Mouse (Mus musculus) left cerebral cortex, adult 9 months (tissue): ENCODE measurements around the gene Gm21885.

ENCODE experiments used
- DNase-seq, 2 experiments: peaks; one replicate each; pipeline ENCODE4 v3.0.0; 2022; ENCODE audit warnings: low spot score in 2 of 2

The Gm21885 gene

GRCm38 (mm10) chr11:94268761-94269160 is 12.9 kb upstream of the Gm21885 start:
- DNase-seq = no peak

DNA sequence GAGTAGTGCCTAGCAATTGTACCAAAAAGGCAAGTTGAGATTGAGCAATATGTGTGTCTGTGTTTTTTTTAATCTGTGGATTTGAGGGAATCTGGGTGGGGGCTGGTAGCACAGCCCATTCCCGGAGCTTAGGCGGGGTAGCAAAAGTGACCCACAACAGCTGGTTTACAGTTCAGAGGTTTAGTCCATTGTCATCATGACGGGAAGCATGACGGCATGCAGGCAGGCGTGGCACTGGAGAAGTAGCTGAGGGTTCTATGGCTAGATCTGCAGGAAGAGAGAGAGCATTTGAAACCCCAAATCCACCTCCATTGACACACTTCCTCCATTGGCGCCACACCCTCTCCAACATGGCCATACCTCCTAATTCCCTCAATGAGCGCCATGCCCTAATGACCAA is 11.8 kb upstream of the Gm21885 start:
- no peak for DNase-seq

- DNase-seq = no peak
Measured at GRCm38 (mm10) chr11:94271015-94271414, 10.7 kb upstream of the Gm21885 start.

DNA sequence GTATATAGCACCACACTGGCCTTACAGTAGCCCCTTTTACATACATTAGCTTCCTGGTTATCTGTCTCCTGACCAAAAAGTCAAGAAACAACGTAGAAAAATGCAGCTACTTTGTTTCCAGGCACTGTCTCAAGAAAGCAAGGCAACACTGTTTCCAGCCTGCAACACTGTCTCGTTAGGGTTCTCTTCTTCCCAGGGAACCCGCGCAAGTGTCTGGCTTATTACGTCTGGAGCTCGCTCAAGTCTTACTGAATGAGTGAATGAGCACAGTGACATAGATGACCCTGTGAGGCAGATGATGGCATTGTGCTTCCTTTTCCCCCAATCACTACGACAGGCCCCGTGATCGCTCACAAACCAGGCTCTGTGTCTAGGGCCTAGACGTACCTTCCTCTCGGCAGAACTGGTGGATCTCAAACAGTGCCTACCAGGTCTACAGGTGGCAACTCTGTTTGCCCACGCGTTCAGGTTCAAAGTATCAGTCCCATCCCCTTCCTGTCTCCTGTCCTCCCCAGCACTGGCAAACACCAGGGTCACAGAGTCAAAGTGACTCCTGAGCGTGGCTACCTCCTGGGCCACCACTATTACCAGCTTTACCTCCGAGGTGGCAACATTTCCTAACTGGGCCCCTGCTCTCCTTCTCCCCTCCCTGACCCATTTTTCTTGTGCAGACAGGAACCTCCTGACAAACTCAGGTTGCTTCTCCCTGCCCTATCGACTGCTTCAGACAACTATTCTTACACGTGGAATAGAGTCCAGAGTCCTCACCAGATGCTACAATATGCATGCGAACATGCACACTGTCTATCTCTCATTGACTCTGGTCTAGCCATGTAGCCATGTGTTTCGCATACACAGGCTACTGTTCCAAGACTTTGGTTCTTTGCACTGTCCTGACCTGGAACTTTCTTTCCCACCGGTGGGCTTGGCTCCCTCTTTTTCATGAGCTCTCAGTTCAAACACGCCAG is 8.4 kb upstream of the Gm21885 start:
- DNase-seq = no peak

DNA sequence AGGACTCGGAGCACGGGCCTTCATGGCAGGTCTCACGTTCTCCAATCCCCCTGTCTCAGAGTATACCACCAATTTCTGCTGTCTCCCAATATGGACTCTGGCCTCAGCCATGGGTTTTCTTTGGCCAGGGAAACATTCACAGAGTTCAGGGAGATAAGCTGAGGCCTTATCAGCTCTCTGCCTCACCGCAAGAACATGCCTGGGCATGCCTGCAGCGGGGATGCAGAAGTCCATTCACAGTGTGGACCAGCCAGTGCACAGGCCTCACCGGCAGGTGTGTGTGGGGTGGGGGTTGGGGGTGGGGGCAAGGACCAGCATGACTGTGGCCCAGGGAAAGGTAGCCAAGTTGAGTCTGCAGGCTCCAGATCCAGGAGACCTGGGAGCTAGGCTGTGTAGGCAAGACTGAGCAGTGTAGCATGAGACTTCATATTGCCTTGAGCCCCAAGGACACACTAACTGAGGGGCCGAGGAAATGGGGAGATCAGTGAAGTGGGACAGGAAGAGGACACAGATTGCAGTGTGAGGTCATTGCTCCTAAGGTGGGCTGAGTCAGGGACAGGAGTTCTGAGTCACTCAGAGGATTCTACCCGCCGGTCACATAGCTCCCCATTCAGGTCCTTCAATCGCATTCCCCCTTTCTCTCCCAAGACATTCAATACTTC is 7.3 kb upstream of the Gm21885 start:
- DNase-seq = no peak

- no peak for DNase-seq
Measured at GRCm38 (mm10) chr11:94275226-94275625, 6.4 kb upstream of the Gm21885 start.

- no peak for DNase-seq
Measured at GRCm38 (mm10) chr11:94275686-94276085, 6.0 kb upstream of the Gm21885 start.

DNA sequence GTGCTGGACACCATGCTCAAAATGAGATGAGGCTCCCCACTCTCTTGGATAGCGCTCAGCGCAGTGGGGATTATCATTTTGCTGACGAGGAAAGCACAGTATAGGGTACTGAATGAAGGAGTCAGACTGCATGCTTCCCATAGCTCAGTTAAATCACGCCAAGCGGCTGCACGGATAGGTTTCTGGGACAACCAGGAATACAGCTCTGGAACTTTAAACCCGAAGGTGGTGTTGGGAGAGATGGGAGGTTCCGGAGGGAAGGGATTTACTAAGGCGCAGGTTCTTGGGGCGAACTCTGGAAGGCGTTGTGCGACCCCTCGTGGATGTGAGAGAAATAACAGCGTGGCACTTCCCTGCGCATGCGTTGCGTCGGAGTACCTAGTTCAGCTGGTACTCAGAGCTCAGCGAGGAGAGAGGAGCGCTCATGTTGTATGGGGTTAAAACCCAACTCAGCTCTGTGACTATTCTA is 4.8 kb upstream of the Gm21885 start:
- DNase-seq = peak; percentile 84 to 95

DNA sequence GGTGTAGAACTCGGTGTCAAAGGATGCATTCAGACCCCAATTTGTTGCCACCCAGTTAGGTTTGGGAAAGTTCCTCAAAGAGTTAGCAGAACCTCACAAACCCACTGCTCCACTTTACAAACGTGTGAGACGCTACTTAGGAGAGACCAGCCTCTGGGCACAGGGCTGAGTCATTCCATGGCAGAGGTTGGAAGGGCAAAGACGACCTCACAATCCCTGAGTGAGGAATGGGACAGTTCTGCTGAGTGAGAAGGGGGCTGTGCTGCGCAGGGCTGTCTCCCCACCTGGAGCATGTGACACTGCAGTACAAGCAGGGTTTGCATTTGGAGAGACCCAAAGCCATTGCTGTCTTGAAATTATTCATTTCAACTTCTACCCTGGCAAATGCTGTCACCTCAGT is 618 bp downstream of the Gm21885 start:
- no peak for DNase-seq

DNA sequence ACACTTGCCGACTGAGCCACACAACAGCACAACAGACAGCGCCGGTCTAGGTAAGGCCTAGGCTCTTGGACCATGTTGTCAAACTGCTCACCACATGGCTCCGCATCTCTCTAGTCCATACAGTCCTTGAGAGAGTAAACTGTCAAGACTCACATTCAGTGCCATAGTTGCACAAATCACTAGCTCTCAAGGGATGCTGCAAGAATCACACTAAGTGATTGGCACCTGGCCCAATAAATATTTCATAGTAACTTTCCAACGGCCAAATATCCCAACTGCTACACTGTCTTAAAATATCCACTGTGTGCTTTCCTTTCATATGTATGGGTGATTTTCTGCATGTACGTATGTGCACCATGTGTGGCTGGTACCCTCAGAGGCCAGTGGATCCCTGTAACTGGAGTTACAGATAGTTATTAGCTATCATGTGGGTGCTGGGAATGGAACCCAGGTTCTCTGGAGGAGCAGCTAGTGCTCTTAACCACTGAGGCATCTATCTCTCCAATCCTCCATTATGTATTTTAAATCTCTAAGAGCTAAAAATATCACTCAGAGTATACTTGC is 1.9 kb downstream of the Gm21885 start:
- no peak for DNase-seq

DNA sequence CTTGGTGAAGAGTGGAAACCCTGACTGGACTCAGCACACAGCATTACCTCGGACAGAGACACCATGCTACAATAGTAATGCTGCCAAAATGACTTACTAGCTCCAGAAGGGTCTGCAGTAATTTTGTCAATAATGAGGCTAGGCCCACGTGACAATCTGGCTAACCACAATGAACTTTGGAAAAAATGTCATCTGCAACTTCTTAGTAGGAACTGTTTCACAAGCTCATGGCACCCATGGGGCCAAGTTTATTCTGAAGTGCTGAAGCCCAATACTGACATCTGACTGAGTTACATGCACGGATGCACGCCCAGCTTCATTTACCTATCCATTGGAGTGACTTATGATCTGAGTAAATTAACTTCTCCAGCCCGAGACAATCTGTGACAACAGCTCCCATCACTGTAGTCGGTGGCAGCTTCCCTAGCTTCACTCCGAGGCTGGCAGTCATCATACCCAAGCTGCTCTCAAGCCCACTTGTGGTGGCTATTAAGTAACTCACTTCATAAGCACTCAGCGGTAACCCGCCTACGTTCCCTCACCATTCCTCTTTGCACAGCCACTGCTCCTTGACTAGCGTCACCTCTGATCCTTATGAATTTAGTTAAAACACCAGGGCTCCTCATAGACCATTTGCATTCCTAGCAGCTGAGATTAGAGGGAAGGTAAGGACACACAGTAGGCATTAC is 4.4 kb downstream of the Gm21885 start:
- no peak for DNase-seq

DNA sequence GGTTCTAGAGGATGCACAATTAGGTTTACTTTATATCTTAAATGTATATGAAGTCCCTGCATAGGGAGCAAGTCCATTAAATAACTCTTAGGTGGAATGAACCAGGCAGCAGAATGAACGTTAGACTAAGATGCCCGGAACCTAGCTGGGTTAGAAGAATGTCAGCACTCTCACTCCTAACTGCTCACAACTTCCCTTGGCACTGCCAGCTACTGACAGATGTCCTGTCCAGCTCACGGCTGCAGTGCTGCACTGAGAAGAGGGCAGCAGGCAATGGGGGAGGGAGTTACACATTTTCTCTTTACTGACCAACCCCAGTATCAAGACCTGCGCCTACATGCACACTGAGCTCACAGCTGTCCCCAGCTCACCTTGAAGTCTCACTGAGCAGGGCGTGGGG is 5.4 kb downstream of the Gm21885 start:
- DNase-seq = no peak

DNA sequence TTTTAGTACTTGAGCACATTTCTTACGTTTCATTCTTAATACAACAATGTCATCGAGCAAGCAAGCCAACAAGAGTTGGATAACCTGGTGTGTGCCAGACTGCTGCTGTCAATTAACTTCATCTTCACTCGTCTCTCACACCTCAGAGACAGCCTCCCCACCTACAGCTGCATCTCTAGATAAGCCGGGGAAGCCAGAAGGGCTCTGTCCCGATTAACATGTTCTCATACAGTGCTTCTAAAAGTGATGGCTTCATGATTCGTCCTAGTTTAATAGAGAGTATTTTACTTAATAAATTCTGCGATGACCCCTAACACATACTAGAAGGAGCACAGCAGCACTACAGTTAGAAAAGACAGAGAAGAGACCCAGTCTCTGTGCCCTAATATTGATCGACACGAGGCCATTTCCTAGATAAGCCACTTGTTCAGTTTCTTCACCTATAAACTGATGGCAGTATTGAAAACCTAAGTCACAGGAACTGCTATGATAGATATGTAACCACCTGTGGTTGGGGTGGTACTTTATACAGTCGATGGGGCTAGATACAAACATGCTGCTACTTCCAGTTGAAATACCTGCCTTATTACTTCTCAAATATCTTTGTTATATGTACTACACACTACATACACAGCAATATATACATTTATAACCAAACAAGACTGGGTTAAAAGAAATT is 8.5 kb downstream of the Gm21885 start:
- no peak for DNase-seq

GRCm38 (mm10) chr11:94294996-94295845 is 13.5 kb downstream of the Gm21885 start:
- no peak for DNase-seq

DNA sequence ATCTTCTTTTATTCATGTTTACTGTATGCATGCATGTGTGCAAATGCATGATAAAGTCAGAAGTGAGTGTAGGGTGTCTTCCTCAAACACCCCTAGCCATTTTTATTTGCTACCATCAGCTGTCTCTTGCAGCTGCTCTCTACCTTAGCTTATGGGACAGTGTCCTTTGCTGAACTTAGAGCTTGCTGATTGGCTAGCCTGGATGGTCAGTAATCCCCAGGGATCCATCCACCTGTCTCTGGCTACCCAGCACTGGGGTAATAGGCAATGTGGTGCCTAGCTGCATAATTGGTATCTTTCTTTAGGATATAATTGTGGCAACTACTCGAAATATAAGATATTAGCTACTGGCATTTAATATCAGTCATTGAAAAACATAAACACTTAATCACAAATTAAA is 31.1 kb downstream of the Gm21885 start:
- DNase-seq = no peak

DNA sequence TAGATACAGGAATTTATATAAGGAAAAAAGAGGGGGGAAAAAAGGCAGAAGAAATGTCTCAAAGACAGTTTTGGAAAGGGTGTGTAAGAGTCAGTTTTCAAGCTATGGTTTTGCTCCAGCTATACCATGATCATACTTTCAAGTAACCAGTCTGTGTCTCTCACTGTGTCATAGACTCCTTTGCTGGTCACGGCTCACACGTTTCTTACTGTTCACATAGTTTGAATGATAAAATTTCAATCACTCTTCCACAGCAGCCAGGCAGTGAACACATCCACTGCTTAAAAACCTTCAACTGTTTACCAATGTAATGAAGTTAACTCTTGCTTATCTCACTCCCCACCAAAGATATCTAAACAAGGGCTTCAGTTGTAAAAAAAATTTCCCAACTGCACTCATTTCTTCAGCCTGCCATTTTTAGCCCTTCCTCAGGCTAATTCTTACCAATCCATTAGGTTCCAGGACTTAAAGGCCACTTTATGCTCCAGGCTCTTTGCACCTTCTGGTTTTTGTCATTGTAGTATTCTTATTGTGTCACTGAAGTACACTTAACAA is 32.5 kb downstream of the Gm21885 start:
- no peak for DNase-seq

GRCm38 (mm10) chr11:94315308-94315707 is 33.6 kb downstream of the Gm21885 start:
- DNase-seq = no peak

DNA sequence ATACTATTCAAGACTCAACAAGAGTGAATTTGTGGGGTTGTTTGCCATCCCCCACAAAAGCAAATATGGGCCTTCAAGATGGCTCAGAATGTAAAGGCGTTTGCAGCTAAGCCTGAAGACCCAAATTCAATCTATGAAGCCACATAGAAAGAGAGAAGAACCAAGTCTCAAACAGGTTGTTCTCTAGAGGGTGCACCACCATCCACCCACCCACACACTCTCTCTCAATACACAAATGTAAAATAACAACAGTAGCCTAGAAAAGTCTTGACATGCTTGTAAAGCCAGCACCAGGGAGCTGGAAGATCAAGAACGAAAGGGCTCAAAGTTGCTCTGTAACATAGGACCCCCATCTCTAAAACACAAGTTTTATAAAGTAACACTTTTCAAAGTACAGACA is 34.9 kb downstream of the Gm21885 start:
- no peak for DNase-seq

DNA sequence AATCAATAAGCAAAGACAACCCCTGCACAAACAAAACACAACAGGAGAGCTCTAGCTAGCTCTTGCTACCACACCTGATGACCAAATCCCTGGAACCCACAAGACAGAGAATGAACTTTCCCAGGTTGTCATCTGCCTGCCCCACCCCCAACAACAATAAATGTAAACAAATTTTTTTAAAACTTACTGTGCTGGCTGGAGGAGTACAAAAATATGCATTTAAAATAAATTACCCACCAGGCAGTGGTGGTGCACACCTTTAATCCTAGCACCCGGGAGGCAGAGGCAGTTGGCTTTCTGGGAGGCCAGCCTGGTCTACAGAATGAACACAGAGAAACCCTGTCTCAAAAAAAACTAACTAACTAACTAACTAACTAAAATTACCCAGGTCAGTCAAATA is 35.3 kb downstream of the Gm21885 start:
- DNase-seq = no peak

DNA sequence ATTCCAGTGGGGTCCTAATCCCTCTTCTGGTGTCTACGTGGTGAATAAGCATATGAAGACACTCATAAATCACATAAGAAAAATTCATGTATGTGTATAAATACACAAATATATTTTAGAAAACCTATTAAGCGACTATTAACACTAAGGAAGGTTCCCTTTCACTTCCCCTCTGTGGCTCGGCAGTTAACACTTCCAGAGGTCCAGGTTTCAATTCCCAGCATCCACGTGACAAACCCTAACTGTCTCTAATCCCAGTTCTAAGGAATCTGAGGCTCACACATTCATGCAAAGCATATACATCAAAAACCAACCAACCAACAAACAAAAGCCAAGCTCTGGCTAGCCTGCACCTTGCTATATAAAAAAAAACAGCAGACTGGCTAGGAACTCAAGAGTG is 35.8 kb downstream of the Gm21885 start:
- no peak for DNase-seq
